Mouse (Mus musculus): Measurements from ENCODE around the gene Cyp2d10.
"Not testable (repeated sequence)": the region's sequence is repeated elsewhere in the genome, so short reads cannot be mapped to it uniquely, and the experiment has no call there.

The Cyp2d10 gene

GRCm38 (mm10) chr15:82406981-82407380, at the start of gene Cyp2d10:
TSS of gene Cyp2d10 (minus strand) at chr15:82407195.
- DNase-seq (ENCODE audit: low spot score in 2 of 2): no peak

GRCm38 (mm10) chr15:82456086-82456790, 49.2 kb upstream of the Cyp2d10 start:
- DNase-seq (ENCODE audit: low spot score in 2 of 2): not testable (repeated sequence)

GRCm38 (mm10) chr15:82453501-82453900, 46.5 kb upstream of the Cyp2d10 start:
- not testable (repeated sequence) for DNase-seq (ENCODE audit: low spot score in 2 of 2)

GRCm38 (mm10) chr15:82452133-82452532, 45.1 kb upstream of the Cyp2d10 start:
- DNase-seq (ENCODE audit: low spot score in 2 of 2): not testable (repeated sequence)

GRCm38 (mm10) chr15:82450045-82450444, 43.0 kb upstream of the Cyp2d10 start:
- not testable (repeated sequence) for DNase-seq (ENCODE audit: low spot score in 2 of 2)

GRCm38 (mm10) chr15:82445196-82445595, 38.2 kb upstream of the Cyp2d10 start:
- no peak for DNase-seq (ENCODE audit: low spot score in 2 of 2)

GRCm38 (mm10) chr15:82443658-82444057, 36.7 kb upstream of the Cyp2d10 start:
- no peak for DNase-seq (ENCODE audit: low spot score in 2 of 2)

GRCm38 (mm10) chr15:82437975-82438617, 31.1 kb upstream of the Cyp2d10 start:
- DNase-seq (ENCODE audit: low spot score in 2 of 2): no peak

GRCm38 (mm10) chr15:82435606-82436005, 28.6 kb upstream of the Cyp2d10 start:
- no peak for DNase-seq (ENCODE audit: low spot score in 2 of 2)

- DNase-seq (ENCODE audit: low spot score in 2 of 2): no peak
Measured at GRCm38 (mm10) chr15:82435011-82435410, 28.0 kb upstream of the Cyp2d10 start.

- no peak for DNase-seq (ENCODE audit: low spot score in 2 of 2)
Measured at GRCm38 (mm10) chr15:82434541-82434940, 27.5 kb upstream of the Cyp2d10 start.

GRCm38 (mm10) chr15:82433621-82434020, 26.6 kb upstream of the Cyp2d10 start:
- DNase-seq (ENCODE audit: low spot score in 2 of 2): no peak

GRCm38 (mm10) chr15:82433137-82433536, 26.1 kb upstream of the Cyp2d10 start, which contains the start of gene Cyp2d9:
TSS of gene Cyp2d9 (plus strand) at chr15:82433437.
- no peak for DNase-seq (ENCODE audit: low spot score in 2 of 2)

- no peak for DNase-seq (ENCODE audit: low spot score in 2 of 2)
Measured at GRCm38 (mm10) chr15:82423471-82423870, 16.5 kb upstream of the Cyp2d10 start.

GRCm38 (mm10) chr15:82422935-82423334, 15.9 kb upstream of the Cyp2d10 start:
- DNase-seq (ENCODE audit: low spot score in 2 of 2): no peak

GRCm38 (mm10) chr15:82418616-82419015, 11.6 kb upstream of the Cyp2d10 start:
- DNase-seq (ENCODE audit: low spot score in 2 of 2): no peak

GRCm38 (mm10) chr15:82416797-82417789, 10.1 kb upstream of the Cyp2d10 start:
- peak; percentile 72 to 85 for DNase-seq (ENCODE audit: low spot score in 2 of 2)

- DNase-seq (ENCODE audit: low spot score in 2 of 2): no peak
Measured at GRCm38 (mm10) chr15:82407536-82407935, 541 bp upstream of the Cyp2d10 start.

GRCm38 (mm10) chr15:82404163-82404562, 2.8 kb downstream of the Cyp2d10 start:
- DNase-seq (ENCODE audit: low spot score in 2 of 2): no peak

- no peak for DNase-seq (ENCODE audit: low spot score in 2 of 2)
Measured at GRCm38 (mm10) chr15:82403606-82404005, 3.4 kb downstream of the Cyp2d10 start.

GRCm38 (mm10) chr15:82402741-82403140, 4.3 kb downstream of the Cyp2d10 start:
- DNase-seq (ENCODE audit: low spot score in 2 of 2): no peak

GRCm38 (mm10) chr15:82402106-82402505, 4.9 kb downstream of the Cyp2d10 start:
- DNase-seq (ENCODE audit: low spot score in 2 of 2): no peak

Measured in frontal cortex, postnatal 36 days (tissue).